In genomic region chr1:153491822-153492221, GRCm38 (mm10) we compare ENCODE assay signal across 21 mouse cellular contexts. TPM values are rescaled to one million over a fixed set of nuclear protein-coding genes. Genes with fewer than 3 reads are reported as not detected.
A peak's percentile ranks its signal among the peaks of the same experiment; 100 is the strongest.
DNase-seq lines count a peak whose midpoint lies in the region; ATAC-seq and TF ChIP-seq lines count a peak whose summit lies in the region.
"Had no signal": no experiment of that assay in that cellular context is flagged by ENCODE, and none has a peak within 500 bp of the region (broad histone marks: within the 10 kb centered on the region; RNA-seq: fewer than 3 reads in every experiment).

No protein-coding gene starts in this region.

- H3K4me1 ChIP-seq in lung, postnatal 0 days (ENCODE audit: insufficient read depth, low read depth, low read length): no peaks in the 10 kb centered on the region
- peaks cover 89% of the 10 kb centered on the region for H3K4me1 ChIP-seq in E14TG2a.4 (replicated peaks; ENCODE audit: low read depth, low read length)
- H3K4me1 ChIP-seq: limb, embryonic 12.5 days; neural tube, embryonic 13.5 days had no signal

- H3K4me3 ChIP-seq in lung, postnatal 0 days (ENCODE audit: low read depth, low read length): no peak overlapping the region
- 0 out of 2 replicates have a peak overlapping the region, but pooled peaks have one; percentile 29 for H3K4me3 ChIP-seq in E14TG2a.4 (replicated peaks; ENCODE audit: low read length)
- H3K4me3 ChIP-seq: forebrain, embryonic 15.5 days; limb, embryonic 12.5 days; liver, embryonic 13.5 days; midbrain, embryonic 10.5 days; neural tube, embryonic 13.5 days had no signal

- no peak overlapping the region for H3K9ac ChIP-seq in lung, postnatal 0 days (replicated peaks; ENCODE audit: low read depth)
- H3K9ac ChIP-seq: forebrain, embryonic 15.5 days; hindbrain, embryonic 14.5 days; limb, embryonic 12.5 days; liver, embryonic 13.5 days; neural tube, embryonic 13.5 days had no signal

- TF ChIP-seq CTCF in lung, postnatal 0 days (IDR thresholded peaks at IDR 0.05): no peak
- no peak for TF ChIP-seq CTCF in E14TG2a.4 (conservative IDR thresholded peaks at IDR 0.05; ENCODE audit: low read length)

- no peaks in the 10 kb centered on the region for H3K9me3 ChIP-seq in lung, postnatal 0 days (ENCODE audit: low read length)
- H3K9me3 ChIP-seq in E14TG2a.4 (ENCODE audit: low read length): no peaks in the 10 kb centered on the region
- H3K9me3 ChIP-seq: forebrain, embryonic 15.5 days; limb, embryonic 12.5 days; liver, embryonic 13.5 days; midbrain, embryonic 10.5 days; neural tube, embryonic 13.5 days had no signal

- peak; percentile 57 for DNase-seq in lung, postnatal 0 days (ENCODE audit: low spot score)
- no peak for DNase-seq in lung, postnatal 14 days
- DNase-seq in A20 (ENCODE audit: low read depth, low spot score): peak; percentile 64
- DNase-seq in neural tube, embryonic 10.5 days (ENCODE audit: extremely low spot score, low spot score): no peak
- no peak for DNase-seq in ovary, adult 18-20 months (ENCODE audit: low spot score)
- DNase-seq in cerebellum, adult 18-20 months: no peak
- DNase-seq: cerebellum, postnatal 14 days; embryo, embryonic 11 days; gastrocnemius, postnatal 36 days; kidney, postnatal 36 days; liver, embryonic 13.5 days; thymus, postnatal 25 days had no signal

- no peaks in the 10 kb centered on the region for H3K36me3 ChIP-seq in lung, postnatal 0 days (ENCODE audit: insufficient read depth, low read length)
- no peaks in the 10 kb centered on the region for H3K36me3 ChIP-seq in E14TG2a.4 (ENCODE audit: insufficient read depth, low read length)
- H3K36me3 ChIP-seq: forebrain, embryonic 15.5 days; limb, embryonic 12.5 days; liver, embryonic 13.5 days; midbrain, embryonic 10.5 days; neural tube, embryonic 13.5 days had no signal

- TF ChIP-seq EP300 in lung, postnatal 0 days (IDR thresholded peaks at IDR 0.05): no peak

- H3K27ac ChIP-seq in lung, postnatal 0 days (ENCODE audit: low read length): no peak overlapping the region
- H3K27ac ChIP-seq: forebrain, embryonic 15.5 days; hindbrain, embryonic 14.5 days; limb, embryonic 12.5 days; liver, embryonic 13.5 days; midbrain, embryonic 10.5 days; neural tube, embryonic 13.5 days; stomach, postnatal 0 days had no signal

- H3K4me2 ChIP-seq in lung, postnatal 0 days (replicated peaks; ENCODE audit: low read depth, low read length): no peak overlapping the region
- H3K4me2 ChIP-seq: forebrain, embryonic 15.5 days; heart, embryonic 11.5 days; hindbrain, embryonic 14.5 days; limb, embryonic 12.5 days; liver, embryonic 13.5 days; neural tube, embryonic 13.5 days had no signal

- WGBS in lung, postnatal 0 days: 89% methylated on average over 1 of the region's 1 CpGs

- no peaks in the 10 kb centered on the region for H3K27me3 ChIP-seq in lung, postnatal 0 days (replicated peaks; ENCODE audit: insufficient read depth, low read length)
- no peaks in the 10 kb centered on the region for H3K27me3 ChIP-seq in E14TG2a.4 (ENCODE audit: insufficient read depth, low read length)
- H3K27me3 ChIP-seq: forebrain, embryonic 15.5 days; limb, embryonic 12.5 days; liver, embryonic 13.5 days; neural tube, embryonic 13.5 days had no signal

- ATAC-seq in lung, postnatal 0 days: no peak
- ATAC-seq in common myeloid progenitor, adult 5-6 weeks (replicated peaks; ENCODE audit: low read depth, poor library complexity, severe bottlenecking): 0 out of 2 replicates have a peak, but pooled peaks have one; percentile 15
- ATAC-seq: forebrain, embryonic 15.5 days had no signal

RNA-seq across cellular contexts. Expression of gene Dhx9, which starts 4.4 kb away (rescaled TPM):
- 14.0 and 16.3 TPM in 2 replicates for polyA plus RNA-seq in lung, postnatal 0 days (2015; fragmentation: Nextera tagmentation; extraction: Ambion mirVana)
- 213 and 320 TPM in 2 replicates for total RNA-seq in common myeloid progenitor, adult 5-6 weeks (2017)

RNA-seq across cellular contexts. Expression of gene Npl, which starts 58.0 kb away (rescaled TPM):
- 4.0 and 4.9 TPM in 2 replicates for polyA plus RNA-seq in lung, postnatal 0 days (2015; fragmentation: Nextera tagmentation; extraction: Ambion mirVana)
- total RNA-seq in common myeloid progenitor, adult 5-6 weeks (2017): 12.2 and 17.9 TPM in 2 replicates

Comparison
In these comparisons a context has a peak if more than half of its experiments do, and no peak if none do; other contexts are left out.
1. DNase-seq: peak in lung, postnatal 0 days (single experiment) and A20 (single experiment); none in lung, postnatal 14 days (single experiment), neural tube, embryonic 10.5 days (single experiment), ovary, adult 18-20 months (single experiment) and cerebellum, adult 18-20 months (0 of 2).